Mouse (Mus musculus) hindbrain, embryonic 16.5 days (tissue): ENCODE results near the gene Gga3. TPM values are rescaled to one million over a fixed set of nuclear protein-coding genes. Genes with fewer than 3 reads are reported as not detected.

ENCODE experiments used
- polyA plus RNA-seq: library from polyadenylated mRNA; unstranded; fragments of >200 nt; fragmentation: Nextera tagmentation; extraction: Ambion mirVana; gene quantifications from 2 replicates; pipeline ENCODE4 v1.2.1, GENCODE M21; 2015

Gene Gga3
- polyA plus RNA-seq, 1 experiment from 2014 or later: 35.1 TPM

Other genes with a start within 250 kb of the Gga3 start
- gene Hid1, start 236.3 kb downstream of the Gga3 start, polyA plus RNA-seq: 66.9 and 67.8 TPM in 2 replicates
- gene Cdr2l, start 222.1 kb downstream of the Gga3 start, polyA plus RNA-seq: 16.1 and 18.0 TPM in 2 replicates
- 185 and 186 TPM in 2 replicates for gene Mrpl58, start 200.3 kb downstream of the Gga3 start, polyA plus RNA-seq
- 832 and 923 TPM in 2 replicates for gene Atp5h, start 184.1 kb downstream of the Gga3 start, polyA plus RNA-seq
- 5.7 and 10.2 TPM in 2 replicates for gene Kctd2, start 183.9 kb downstream of the Gga3 start, polyA plus RNA-seq
- gene Trim80, start 163.5 kb downstream of the Gga3 start, polyA plus RNA-seq: 0.15 TPM in 1 of 2 replicates, not detected in the other
- gene Slc16a5, start 141.6 kb downstream of the Gga3 start, polyA plus RNA-seq: 0.34 and 0.46 TPM in 2 replicates
- gene Armc7, start 128.4 kb downstream of the Gga3 start, polyA plus RNA-seq: 16.8 and 19.4 TPM in 2 replicates
- gene Nt5c, start 112.2 kb downstream of the Gga3 start, polyA plus RNA-seq: 95.8 and 104 TPM in 2 replicates
- 1,336 TPM in 2 replicates for gene Jpt1, start 89.7 kb downstream of the Gga3 start, polyA plus RNA-seq
- 847 and 892 TPM in 2 replicates for gene Sumo2, start 67.8 kb downstream of the Gga3 start, polyA plus RNA-seq
- 97.5 and 107 TPM in 2 replicates for gene Nup85, start 39.6 kb downstream of the Gga3 start, polyA plus RNA-seq
- 79.9 and 82.2 TPM in 2 replicates for gene Mrps7, start 126 bp downstream of the Gga3 start, polyA plus RNA-seq
- gene Mif4gd, start 8.9 kb upstream of the Gga3 start, polyA plus RNA-seq: 16.1 and 16.2 TPM in 2 replicates
- 42.7 and 49.9 TPM in 2 replicates for gene Slc25a19, start 24.2 kb upstream of the Gga3 start, polyA plus RNA-seq
- 183 and 193 TPM in 2 replicates for gene Grb2, start 104.5 kb upstream of the Gga3 start, polyA plus RNA-seq
- gene Tmem94, start 161.4 kb upstream of the Gga3 start, polyA plus RNA-seq: 22.0 and 29.0 TPM in 2 replicates
- 9.0 and 12.6 TPM in 2 replicates for gene Caskin2, start 209.6 kb upstream of the Gga3 start, polyA plus RNA-seq
- 18.7 and 23.3 TPM in 2 replicates for gene Tsen54, start 210.7 kb upstream of the Gga3 start, polyA plus RNA-seq
- 1.3 and 2.1 TPM in 2 replicates for gene Llgl2, start 220.0 kb upstream of the Gga3 start, polyA plus RNA-seq